Mouse (Mus musculus): Measurements from ENCODE around the gene Rpn2.
A peak's percentile ranks its signal among the peaks of the same experiment; 100 is the strongest.

Rpn2 gene

DNA sequence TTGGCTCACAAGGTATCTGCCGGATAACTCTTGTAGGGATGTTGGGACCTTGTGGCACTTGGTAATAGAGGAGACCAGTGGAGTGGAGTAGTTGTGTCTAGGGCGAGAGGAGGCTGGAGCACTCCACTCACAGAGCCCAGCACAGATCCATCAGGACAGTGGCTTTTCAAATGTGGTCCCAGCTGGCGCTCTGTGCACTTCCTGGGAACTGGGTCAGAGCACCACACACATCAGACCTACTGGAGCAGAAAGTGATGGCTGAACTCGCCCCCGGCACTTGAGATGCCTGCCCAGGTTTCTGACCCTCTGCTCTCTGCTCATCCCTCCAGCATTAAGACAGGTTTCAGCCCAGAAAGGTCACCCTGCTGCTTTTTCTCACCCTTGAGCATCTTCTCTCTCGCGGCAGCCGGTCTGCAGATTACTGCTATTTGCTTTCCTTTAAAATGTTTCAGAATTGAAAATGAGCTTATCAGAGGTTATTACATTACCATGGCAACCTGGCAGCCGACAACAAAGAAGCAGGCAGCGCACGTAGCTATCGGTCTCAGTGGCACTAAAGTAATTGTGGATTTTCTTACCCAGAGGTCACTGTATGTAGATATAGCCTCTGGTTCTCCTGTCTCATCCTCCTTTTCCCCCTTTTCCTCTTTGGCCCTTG is 70.4 kb downstream of the Rpn2 start:
- DNase-seq (ENCODE audit: low spot score in 2 of 2), result no peak

DNA sequence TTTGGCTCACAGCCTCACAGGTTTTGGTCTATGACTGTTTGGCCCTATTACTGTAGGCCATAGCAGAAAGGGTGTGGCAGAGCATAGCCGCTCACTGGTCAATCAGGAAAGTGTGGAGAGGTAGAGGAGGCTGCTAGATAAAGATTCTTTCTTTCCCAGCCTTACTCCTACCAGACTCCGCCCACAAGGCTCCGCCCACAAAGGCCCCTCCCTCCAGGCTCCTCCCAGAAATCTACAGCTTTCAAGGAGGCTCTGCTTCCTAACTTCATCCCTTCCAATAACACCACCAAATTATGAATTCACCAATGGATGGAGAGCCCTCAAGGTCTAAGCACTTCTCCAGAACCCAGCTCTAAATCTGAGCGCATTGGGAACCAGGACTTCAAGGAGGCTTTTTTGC is 74.4 kb downstream of the Rpn2 start:
- no peak for DNase-seq (ENCODE audit: low spot score in 2 of 2)

DNA sequence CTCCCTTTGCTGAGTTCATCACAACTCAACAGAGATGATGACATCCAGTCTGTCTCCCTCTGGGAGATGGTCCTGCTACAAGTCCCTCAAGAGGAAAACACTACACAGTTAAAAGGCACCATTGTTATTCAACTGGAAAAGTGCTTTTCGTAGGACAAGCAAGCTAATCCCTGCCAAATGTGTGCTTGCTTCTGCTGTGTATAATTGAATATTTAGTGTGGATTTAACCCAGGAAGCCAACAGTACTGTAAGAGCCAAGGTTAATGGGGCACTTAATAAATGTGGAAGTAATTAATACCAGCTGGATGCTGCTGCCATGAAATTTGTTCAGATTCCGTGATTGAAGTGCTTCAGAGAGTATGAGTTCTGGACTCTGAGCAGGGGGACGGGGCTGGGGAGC is 75.3 kb downstream of the Rpn2 start:
- DNase-seq (ENCODE audit: low spot score in 2 of 2), result no peak

DNA sequence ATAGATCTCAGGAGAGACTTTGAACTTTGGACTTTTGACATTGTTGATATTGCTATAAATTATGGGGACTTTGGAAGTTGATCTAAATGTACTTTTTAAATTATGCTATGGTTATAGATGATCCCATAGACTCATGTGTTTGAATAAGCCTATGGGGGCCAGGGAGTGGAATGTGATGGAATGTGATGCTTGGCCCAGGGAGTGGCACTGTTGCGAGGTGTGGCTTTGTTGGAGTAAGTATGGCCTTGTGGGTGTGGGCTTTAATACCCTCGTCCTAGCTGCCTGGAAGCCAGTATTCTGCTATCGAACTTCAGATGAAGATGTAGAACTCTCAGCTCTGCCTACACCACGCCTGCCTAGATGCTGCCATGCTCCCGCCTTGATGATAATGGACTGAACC is 81.2 kb downstream of the Rpn2 start:
- no peak for DNase-seq (ENCODE audit: low spot score in 2 of 2)

DNA sequence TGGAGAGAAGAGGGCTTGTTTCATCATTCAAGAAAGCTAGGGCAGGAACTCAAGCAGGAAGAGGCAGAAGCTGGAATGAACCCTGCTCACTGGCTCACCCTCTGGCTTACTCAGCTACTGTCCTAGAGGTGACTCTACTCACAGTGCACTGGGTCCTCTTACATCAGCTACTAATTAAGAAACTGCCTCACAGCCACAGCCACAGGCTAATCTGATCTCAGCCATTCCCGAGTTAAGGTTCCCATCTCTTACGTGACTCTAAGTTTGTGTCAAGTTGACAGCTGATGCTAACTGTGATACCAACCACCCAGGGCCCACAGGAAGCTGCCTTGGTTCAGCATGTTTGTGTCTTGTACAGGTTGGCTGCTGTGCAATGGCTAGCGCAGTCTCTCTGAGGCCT is 84.2 kb downstream of the Rpn2 start:
- DNase-seq (ENCODE audit: low spot score in 2 of 2), result no peak

DNA sequence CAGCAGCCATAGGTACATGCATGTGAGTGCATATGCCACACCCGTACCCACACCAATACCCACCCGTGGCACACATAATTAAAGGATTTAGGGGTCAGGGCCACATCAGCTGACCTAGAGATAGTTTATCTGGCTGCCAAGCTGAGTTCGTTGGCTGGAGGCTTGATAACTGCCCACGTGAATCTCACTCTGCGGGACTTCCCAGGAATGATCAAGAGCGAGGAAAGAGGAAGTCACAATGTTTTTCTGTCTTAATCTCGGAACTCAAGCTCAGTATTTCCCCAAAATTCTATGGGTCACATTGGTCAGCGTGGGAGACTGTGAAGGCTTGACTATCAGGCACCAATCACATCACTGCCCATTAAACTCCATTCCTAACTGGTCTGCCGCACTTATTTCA is 87.9 kb downstream of the Rpn2 start:
- DNase-seq (ENCODE audit: low spot score in 2 of 2), result no peak

DNA sequence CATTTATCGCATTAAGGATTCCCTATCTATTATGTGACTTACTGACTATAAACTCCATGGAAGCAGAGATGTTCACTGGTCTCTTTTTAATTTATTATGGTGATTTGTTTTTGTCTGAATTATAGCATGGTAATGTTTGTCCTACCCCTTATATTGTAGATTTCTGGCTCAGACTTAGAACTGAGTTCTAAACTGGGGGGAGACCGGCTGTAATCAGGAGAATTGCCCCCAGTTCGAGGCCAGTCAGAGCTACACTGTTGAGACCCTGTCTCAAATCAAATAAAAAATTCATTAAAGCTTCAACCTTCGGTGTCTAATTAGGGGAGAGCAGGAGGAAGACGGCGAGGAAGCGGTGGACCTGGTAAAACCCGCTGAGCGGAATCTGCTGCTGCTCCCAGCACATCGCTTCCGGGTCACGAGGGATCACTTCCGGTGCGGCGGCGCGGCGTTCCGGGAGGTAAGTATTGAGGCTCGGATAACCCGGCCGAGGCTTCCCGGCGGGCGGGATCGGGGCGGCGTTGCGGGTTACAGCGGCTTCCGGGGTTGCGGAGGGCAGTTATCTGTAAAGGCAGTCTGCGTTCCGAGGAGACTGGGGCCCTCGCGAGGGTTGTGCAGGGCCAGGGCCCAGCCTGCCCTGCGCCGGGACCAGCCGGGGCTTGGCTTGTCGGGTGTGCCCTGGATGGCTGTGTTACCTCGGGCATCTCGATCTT is 88.5 kb downstream of the Rpn2 start, which contains the start of gene Manbal:
TSS of gene Manbal (plus strand) at position 411 of the 710 bp plus-strand sequence.
- peak; percentile 94 to 95 for DNase-seq (ENCODE audit: low spot score in 2 of 2)

DNA sequence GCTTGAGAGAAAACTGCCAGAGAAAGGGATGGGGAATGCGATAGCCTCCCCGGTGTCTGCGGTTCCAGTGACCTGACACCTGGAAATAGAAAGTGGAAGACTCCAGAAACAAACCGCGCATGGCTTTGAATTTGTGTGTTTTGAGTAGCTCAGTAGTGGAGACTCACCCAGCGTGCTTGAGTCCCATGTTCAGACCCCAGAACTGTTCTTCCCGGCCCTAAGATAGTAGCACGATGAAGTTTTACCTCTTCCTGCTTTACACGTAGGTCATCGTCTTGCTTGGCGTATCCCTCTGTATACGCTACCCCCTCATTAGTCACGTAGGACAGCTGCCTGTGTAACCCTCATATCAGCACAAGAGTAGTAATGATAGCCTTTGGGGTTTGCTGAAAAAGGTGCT is 89.2 kb downstream of the Rpn2 start:
- DNase-seq (ENCODE audit: low spot score in 2 of 2), result no peak

DNA sequence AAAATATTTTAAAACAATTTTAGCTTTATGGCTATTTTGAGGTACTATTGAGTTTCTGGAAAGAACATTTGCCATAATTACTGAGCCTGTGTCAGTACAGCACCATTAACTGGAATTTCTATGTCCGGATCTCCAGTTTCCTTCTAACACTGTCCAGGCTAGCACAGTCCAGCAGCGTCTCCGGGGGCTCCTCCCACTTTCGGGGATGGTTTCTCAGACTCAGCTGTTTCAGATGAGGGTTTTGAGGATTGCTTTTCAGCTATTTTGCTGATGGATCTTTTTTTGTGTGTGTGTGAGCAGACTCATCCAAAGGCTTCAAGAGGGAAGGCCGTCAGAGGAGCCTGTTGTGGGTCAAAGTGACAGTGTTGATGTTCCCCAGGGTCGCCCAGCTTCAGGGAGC is 92.9 kb downstream of the Rpn2 start:
- DNase-seq (ENCODE audit: low spot score in 2 of 2), result no peak

DNA sequence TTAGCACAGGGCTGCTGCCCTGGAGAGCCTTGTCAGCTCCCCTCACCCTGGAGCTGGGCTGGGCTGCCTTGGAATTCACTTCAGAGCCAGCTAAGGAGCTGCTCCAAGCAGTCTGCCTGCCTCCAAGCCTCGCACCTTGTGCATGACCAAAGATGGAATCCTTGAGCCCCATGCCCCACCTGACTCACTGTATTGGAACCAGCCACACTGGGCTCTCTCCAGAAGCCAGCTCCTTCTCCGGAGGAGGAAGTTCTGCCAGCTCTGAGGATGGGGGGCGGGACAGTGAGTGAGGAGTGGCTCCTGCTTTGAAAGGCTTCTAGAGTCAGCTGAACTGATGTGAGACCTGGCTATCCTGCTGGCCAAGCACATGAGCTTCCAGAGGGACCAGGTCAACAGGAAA is 94.9 kb downstream of the Rpn2 start:
- no peak for DNase-seq (ENCODE audit: low spot score in 2 of 2)

DNA sequence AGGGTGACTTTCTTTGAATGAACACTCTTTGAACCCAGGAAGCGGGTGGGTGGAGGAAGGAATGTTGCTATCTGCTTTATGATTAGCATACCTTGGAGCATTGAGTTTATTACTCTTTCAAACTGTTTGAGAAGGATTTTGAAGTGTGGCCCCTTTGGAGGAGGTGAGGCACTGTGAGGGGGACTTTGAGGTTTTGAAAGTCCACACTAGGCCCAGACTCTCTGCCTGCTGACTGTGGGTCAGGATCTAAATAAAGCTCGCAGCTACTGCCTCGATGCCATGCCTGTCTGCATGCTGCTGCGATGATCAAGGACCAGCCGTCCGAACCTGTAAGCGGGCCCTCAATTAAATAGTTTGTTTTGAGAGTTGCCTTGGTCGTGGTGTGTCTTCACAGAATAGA is 96.2 kb downstream of the Rpn2 start:
- no peak for DNase-seq (ENCODE audit: low spot score in 2 of 2)
